Mouse (Mus musculus) C2C12 (cell line): ENCODE data around the gene Mid1ip1.

ENCODE experiments used
- CTCF ChIP-seq: IDR thresholded peaks from one replicate; pipeline ENCODE4 v1.5.1; 2011; ENCODE audit not compliant: control insufficient read depth, insufficient read depth, insufficient read length
- MAX ChIP-seq: IDR thresholded peaks from one replicate; pipeline ENCODE4 v1.6.1; 2011; ENCODE audit warnings: mild to moderate bottlenecking, control low read depth
- USF1 ChIP-seq: IDR thresholded peaks from one replicate; pipeline ENCODE4 v1.6.1; 2011; ENCODE audit warnings: low read depth, mild to moderate bottlenecking, control low read depth, moderate library complexity

DNA sequence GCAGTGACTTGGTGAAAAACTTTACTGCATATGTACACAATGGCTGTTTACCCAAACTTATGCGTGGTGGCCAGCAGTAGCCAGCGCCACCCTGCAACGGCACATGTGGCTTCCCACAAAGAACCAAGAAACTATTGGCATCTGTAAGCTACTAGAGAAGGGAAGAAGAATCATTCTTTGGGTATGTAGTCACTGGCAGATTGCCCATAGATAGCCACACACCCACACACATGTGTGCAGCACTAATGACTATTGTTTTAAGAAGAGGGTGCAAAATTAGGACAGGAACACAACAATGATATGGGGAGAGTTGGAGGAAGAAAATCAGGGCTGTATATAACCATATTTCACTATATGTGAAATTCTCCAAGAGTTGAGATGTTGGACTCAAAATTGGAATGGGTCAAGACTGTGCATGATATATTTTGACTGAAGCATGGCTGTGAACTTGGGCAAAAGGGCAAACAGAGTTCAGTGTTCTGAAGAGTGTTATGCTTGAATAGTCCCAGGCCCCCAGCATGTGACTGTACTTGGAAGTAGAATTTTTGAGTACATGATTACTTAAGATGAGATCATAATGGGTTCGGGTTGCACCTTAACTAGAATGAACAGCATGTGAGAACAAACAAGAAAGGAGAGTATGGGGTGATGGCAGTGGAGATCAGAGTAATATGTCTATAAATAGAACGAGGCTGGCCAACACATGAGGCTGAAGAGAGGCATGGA is 20.2 kb upstream of the Mid1ip1 start:
- TF ChIP-seq CTCF (no peak), MAX (no peak), USF1 (no peak)
